Mouse (Mus musculus) hindbrain, postnatal 0 days (tissue): ENCODE measurements around the gene Fam214a. TPM values are rescaled to one million over a fixed set of nuclear protein-coding genes. Genes with fewer than 3 reads are reported as not detected.

Experiments used
- ATAC-seq: fragments of 200-750 bp; cut with Nextera tagmentation; 2 replicates; pipeline ENCODE4 v1.8.0; 2017; ENCODE audit warnings: mild to moderate bottlenecking, moderate TSS enrichment, moderate library complexity
- DNase-seq: peaks from one replicate; pipeline ENCODE4 v3.0.0-alpha.2; 2015; ENCODE audit warnings: low spot score
- H3K27ac ChIP-seq: fragments of 300-500 bp; sonication (generic); 2 replicates; pipeline ENCODE4 v1.5.1; 2014; ENCODE audit warnings: mild to moderate bottlenecking
- H3K27me3 ChIP-seq: fragments of 300-500 bp; sonication (generic); 2 replicates; pipeline ENCODE4 v1.6.1; 2014; ENCODE audit warnings: low read length, mixed read lengths; ENCODE audit not compliant: insufficient read depth
- H3K36me3 ChIP-seq: fragments of 300-500 bp; sonication (generic); 2 replicates; pipeline ENCODE4 v1.6.1; 2014; ENCODE audit warnings: low read length, mixed read lengths; ENCODE audit not compliant: insufficient read depth
- H3K4me1 ChIP-seq: fragments of 300-500 bp; sonication (generic); 2 replicates; pipeline ENCODE4 v1.6.1; 2014; ENCODE audit warnings: antibody characterized with exemption, low read length, mixed read lengths; ENCODE audit not compliant: insufficient read depth
- H3K4me2 ChIP-seq: fragments of 300-500 bp; sonication (generic); 2 replicates; pipeline ENCODE4 v1.6.1; 2014; ENCODE audit warnings: low read depth, mild to moderate bottlenecking, low read length, moderate library complexity, mixed read lengths
- H3K4me3 ChIP-seq: fragments of 300-500 bp; sonication (generic); 2 replicates; pipeline ENCODE4 v1.5.1; 2014; ENCODE audit warnings: low read length
- H3K9ac ChIP-seq: fragments of 300-500 bp; sonication (generic); replicated peaks from 2 replicates; pipeline ENCODE4 v1.6.1; 2014; ENCODE audit warnings: mild to moderate bottlenecking, low read length, moderate library complexity, mixed read lengths
- H3K9me3 ChIP-seq: fragments of 300-500 bp; sonication (generic); 2 replicates; pipeline ENCODE4 v1.6.1; 2016; ENCODE audit warnings: low read length, mixed read lengths
- CTCF ChIP-seq: IDR thresholded peaks from 2 replicates; pipeline ENCODE4 v1.5.1; 2016; ENCODE audit warnings: antibody characterized with exemption, control low read depth, low read depth
- WGBS: fragments of 180-500 bp; shearing (Covaris S2); extraction: QIAGEN DNeasy Blood & Tissue Kit; methylation state at CpG from one replicate; pipeline ENCODE4 v1.1.7; 2014; 5-methylcytosine and 5-hydroxymethylcytosine counted together
- polyA plus RNA-seq: library from polyadenylated mRNA; unstranded; fragments of >200 nt; fragmentation: Nextera tagmentation; extraction: Ambion mirVana; gene quantifications from 2 replicates; pipeline ENCODE4 v1.2.1, GENCODE M21; 2015
- total RNA-seq: library from RNA; depleted of rRNA; stranded (reverse); fragments of >200 nt; gene quantifications from 2 replicates; pipeline ENCODE4 v1.2.3, GENCODE M21; 2014

The Fam214a gene
- total and polyA plus RNA-seq, 2 experiments from 2014 or later, result 18.6 to 28.6 TPM

GRCm38 (mm10) chr9:74985173-74985715 is 32.6 kb downstream of the Fam214a start:
- WGBS, result 87% methylated on average over 14 of the region's 14 CpGs
- no peak for TF ChIP-seq CTCF
- DNase-seq (no peak), ATAC-seq (no peak)
- Histone ChIP-seq H3K36me3 (no peaks in the 10 kb centered on the region), H3K27ac (no peak overlapping the region), H3K4me3 (no peak overlapping the region), H3K4me1 (0 out of 2 replicates have a peak, but pooled peaks cover 3% of the 10 kb centered on the region), H3K9ac (no peak overlapping the region), H3K27me3 (no peaks in the 10 kb centered on the region), H3K9me3 (no peaks in the 10 kb centered on the region), H3K4me2 (no peak overlapping the region)

DNA sequence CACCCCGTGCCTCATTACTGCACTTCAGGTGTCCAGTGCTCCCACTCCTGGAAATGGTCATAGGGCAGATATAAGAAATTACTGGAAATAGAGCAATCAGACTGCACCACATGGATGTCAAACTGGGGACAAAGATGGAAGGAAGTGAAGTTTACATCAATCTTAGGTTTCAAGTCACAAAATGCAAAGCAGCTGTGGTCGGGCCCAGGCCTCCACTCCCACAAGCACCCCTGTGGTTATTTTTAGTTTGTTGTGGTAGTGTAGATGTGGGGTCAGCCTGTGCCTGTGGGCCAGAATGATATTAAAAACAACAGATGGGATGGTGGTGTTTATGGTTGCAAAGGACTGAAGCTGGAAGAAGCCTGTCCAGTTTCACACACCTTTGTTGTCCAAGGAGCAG is 33.1 kb downstream of the Fam214a start:
- Histone ChIP-seq H3K27me3 (no peaks in the 10 kb centered on the region), H3K9me3 (no peaks in the 10 kb centered on the region), H3K36me3 (no peaks in the 10 kb centered on the region), H3K4me3 (no peak overlapping the region), H3K27ac (no peak overlapping the region), H3K4me1 (no peaks in the 10 kb centered on the region), H3K9ac (no peak overlapping the region), H3K4me2 (no peak overlapping the region)
- DNase-seq, result no peak
- WGBS, result 66% methylated on average over 2 of the region's 2 CpGs
- TF ChIP-seq CTCF, result no peak
- ATAC-seq, result no peak

- H3K9me3 ChIP-seq, result no peaks in the 10 kb centered on the region
- 89% methylated on average over 7 of the region's 7 CpGs for WGBS
- DNase-seq, result no peak
- H3K36me3 ChIP-seq, result no peaks in the 10 kb centered on the region
- H3K27me3 ChIP-seq, result no peaks in the 10 kb centered on the region
- no peak overlapping the region for H3K9ac ChIP-seq
- H3K4me1 ChIP-seq, result no peaks in the 10 kb centered on the region
- H3K4me3 ChIP-seq, result no peak overlapping the region
- H3K27ac ChIP-seq, result no peak overlapping the region
- no peak for ATAC-seq
- H3K4me2 ChIP-seq, result no peak overlapping the region
- TF ChIP-seq CTCF, result no peak
Measured at GRCm38 (mm10) chr9:74988893-74989460, 36.3 kb downstream of the Fam214a start.

DNA sequence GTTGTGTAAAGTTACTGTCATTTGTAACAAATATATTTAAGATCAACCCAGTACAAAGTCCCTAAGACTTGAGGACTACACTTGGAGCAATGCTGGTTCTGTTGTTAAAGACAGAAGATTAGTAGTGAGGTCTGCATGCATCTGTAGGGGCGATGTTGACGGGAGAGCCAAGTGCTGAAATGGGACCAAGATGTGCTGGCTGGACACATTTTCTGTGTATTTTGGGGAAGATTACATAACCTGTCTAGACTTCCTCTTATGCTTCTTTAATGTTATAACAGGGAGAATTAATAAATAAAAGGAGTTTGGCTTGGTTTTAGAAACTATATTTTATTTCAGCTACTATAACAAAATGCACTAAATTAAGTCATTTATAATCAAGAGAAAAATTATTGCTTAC is 37.3 kb downstream of the Fam214a start:
- WGBS, result 90% methylated on average over 2 of the region's 2 CpGs
- H3K27me3 ChIP-seq, result no peaks in the 10 kb centered on the region
- no peak for DNase-seq
- no peak overlapping the region for H3K27ac ChIP-seq
- H3K4me2 ChIP-seq, result no peak overlapping the region
- no peaks in the 10 kb centered on the region; the same call in 1 of the 2 replicates for H3K4me1 ChIP-seq
- ATAC-seq, result no peak
- H3K36me3 ChIP-seq, result no peaks in the 10 kb centered on the region
- no peak overlapping the region for H3K9ac ChIP-seq
- TF ChIP-seq CTCF, result no peak
- no peak overlapping the region for H3K4me3 ChIP-seq
- no peaks in the 10 kb centered on the region for H3K9me3 ChIP-seq

DNA sequence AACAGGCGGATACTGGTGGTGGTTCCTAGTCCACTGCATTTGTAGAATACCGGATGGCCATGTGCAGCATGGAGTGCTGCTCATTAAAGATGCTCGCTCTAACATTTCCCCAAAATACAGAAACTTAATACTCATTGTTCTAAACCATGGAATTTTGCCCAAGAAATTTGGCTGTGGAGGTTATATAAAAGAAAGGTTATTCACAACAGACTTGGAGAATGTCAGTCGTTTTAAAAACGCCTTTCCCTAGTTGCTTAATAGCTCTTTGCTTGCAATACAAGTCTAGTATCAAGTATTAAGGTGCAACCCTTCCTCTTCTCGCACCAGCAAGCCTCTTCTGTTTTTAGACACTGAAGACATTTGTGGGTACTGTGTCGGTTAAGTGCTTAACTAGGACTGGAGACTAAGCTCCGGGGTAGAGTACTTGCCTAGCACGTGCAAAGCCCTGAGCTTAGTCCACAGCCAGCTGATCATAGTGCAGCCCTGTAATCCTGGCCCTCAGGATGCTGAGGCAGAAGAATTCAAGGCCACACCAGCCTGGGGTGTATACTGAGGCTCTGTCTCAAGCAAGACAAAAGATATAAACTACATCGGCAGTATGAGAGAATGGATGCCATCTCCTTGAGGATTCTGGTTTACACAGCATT is 42.0 kb downstream of the Fam214a start:
- Histone ChIP-seq H3K4me3 (no peak overlapping the region), H3K4me2 (no peak overlapping the region), H3K27me3 (no peaks in the 10 kb centered on the region), H3K9ac (no peak overlapping the region), H3K4me1 (no peaks in the 10 kb centered on the region; the same call in 1 of the 2 replicates), H3K27ac (no peak overlapping the region), H3K9me3 (no peaks in the 10 kb centered on the region), H3K36me3 (no peaks in the 10 kb centered on the region)
- ATAC-seq (no peak), DNase-seq (no peak)
- TF ChIP-seq CTCF, result no peak
- WGBS, result 70% methylated on average over 10 of the region's 10 CpGs

GRCm38 (mm10) chr9:74996349-74996748 is 43.7 kb downstream of the Fam214a start:
- no peaks in the 10 kb centered on the region; the same call in 1 of the 2 replicates for H3K4me1 ChIP-seq
- H3K9ac ChIP-seq, result no peak overlapping the region
- DNase-seq, result no peak
- no peaks in the 10 kb centered on the region for H3K9me3 ChIP-seq
- no peak overlapping the region for H3K27ac ChIP-seq
- H3K36me3 ChIP-seq, result no peaks in the 10 kb centered on the region
- H3K27me3 ChIP-seq, result no peaks in the 10 kb centered on the region
- no peak overlapping the region for H3K4me2 ChIP-seq
- H3K4me3 ChIP-seq, result no peak overlapping the region
- ATAC-seq, result no peak
- 69% methylated on average over 2 of the region's 2 CpGs for WGBS
- TF ChIP-seq CTCF, result no peak

DNA sequence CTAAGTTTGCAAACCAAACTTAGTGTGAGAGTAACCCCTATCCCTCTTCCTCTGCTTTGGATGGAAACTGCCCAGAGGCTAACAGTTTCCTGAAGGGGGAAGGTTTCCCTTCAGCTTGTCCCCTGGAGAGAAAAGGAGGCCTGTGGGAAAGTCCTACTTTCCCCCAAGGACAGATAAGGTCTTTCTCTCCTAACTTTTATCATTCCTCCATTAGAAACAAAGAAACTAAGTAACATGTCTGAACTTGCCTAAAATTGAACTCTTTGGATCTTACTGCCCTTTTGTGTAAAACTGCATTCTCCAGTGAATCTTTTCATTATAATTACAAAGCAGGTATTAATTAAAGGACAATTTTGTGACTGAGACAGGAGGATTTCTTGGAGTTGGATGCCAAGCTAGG is 45.3 kb downstream of the Fam214a start:
- no peak overlapping the region for H3K4me2 ChIP-seq
- H3K4me3 ChIP-seq, result no peak overlapping the region
- H3K27me3 ChIP-seq, result no peaks in the 10 kb centered on the region
- no peak overlapping the region for H3K9ac ChIP-seq
- H3K27ac ChIP-seq, result no peak overlapping the region
- TF ChIP-seq CTCF, result no peak
- H3K9me3 ChIP-seq, result no peaks in the 10 kb centered on the region
- no peaks in the 10 kb centered on the region; the same call in 1 of the 2 replicates for H3K4me1 ChIP-seq
- DNase-seq, result no peak
- ATAC-seq, result no peak
- no peaks in the 10 kb centered on the region for H3K36me3 ChIP-seq
